Mouse (Mus musculus) MEL (cell line): Measurements from ENCODE around the gene Thg1l. TPM values are rescaled to one million over a fixed set of nuclear protein-coding genes. Genes with fewer than 3 reads are reported as not detected.
A peak's percentile ranks its signal among the peaks of the same experiment; 100 is the strongest.

Source experiments
- DNase-seq: peaks from one replicate; pipeline ENCODE4 v3.0.0; 2011; ENCODE audit warnings: low read depth, low spot score
- H3K27ac ChIP-seq: 2 replicates; pipeline ENCODE4 v1.5.1; 2012; ENCODE audit warnings: low read depth, mild to moderate bottlenecking, control low read depth, low read length, moderate library complexity; ENCODE audit not compliant: control insufficient read depth
- H3K27me3 ChIP-seq, 2 experiments: fragments of 150-350 bp in 1 of 2; sonication (generic) in 1 of 2; 2 replicates each; pipeline ENCODE4 v1.6.1; 2012; ENCODE audit warnings: low read length in 2 of 2, mild to moderate bottlenecking in 2 of 2, improper control_type of control experiment in 1 of 2, moderate library complexity in 1 of 2; ENCODE audit not compliant: insufficient read depth in 2 of 2, control insufficient read depth in 1 of 2
- H3K36me3 ChIP-seq, 2 experiments: 2 replicates each; pipeline ENCODE4 v1.6.1; 2012 to 2014; ENCODE audit warnings: low read length in 2 of 2, improper control_type of control experiment in 1 of 2, inconsistent platforms in 1 of 2, mild to moderate bottlenecking in 1 of 2; ENCODE audit not compliant: insufficient read depth in 2 of 2, control insufficient read depth in 1 of 2
- H3K4me1 ChIP-seq, 2 experiments: fragments of 150-350 bp in 1 of 2; sonication (generic) in 1 of 2; 2 replicates each; pipeline ENCODE4 v1.6.1; 2012; ENCODE audit warnings: low read length in 2 of 2, improper control_type of control experiment in 1 of 2, mild to moderate bottlenecking in 1 of 2; ENCODE audit not compliant: insufficient read depth in 2 of 2, control insufficient read depth in 1 of 2
- H3K4me3 ChIP-seq, 2 experiments: fragments of 150-350 bp in 1 of 2; sonication (generic) in 1 of 2; 2 replicates each; pipeline ENCODE4 v1.5.1; 2012; ENCODE audit warnings: low read depth in 2 of 2, low read length in 2 of 2, mild to moderate bottlenecking in 2 of 2, moderate library complexity in 2 of 2, control low read depth in 1 of 2, improper control_type of control experiment in 1 of 2; ENCODE audit not compliant: control insufficient read depth in 1 of 2, insufficient read depth in 1 of 2
- H3K79me2 ChIP-seq: 2 replicates; pipeline ENCODE4 v1.6.1; 2012; ENCODE audit warnings: mild to moderate bottlenecking, low read length, moderate library complexity; ENCODE audit not compliant: control insufficient read depth, poor library complexity, insufficient read depth
- H3K9ac ChIP-seq: 2 replicates; pipeline ENCODE4 v1.6.1; 2012; ENCODE audit warnings: low read depth, mild to moderate bottlenecking, control low read depth, low read length, moderate library complexity; ENCODE audit not compliant: control insufficient read depth, poor library complexity, severe bottlenecking
- H3K9me3 ChIP-seq: fragments of 150-350 bp; sonication (generic); replicated peaks from 2 replicates; pipeline ENCODE4 v1.6.1; 2012; ENCODE audit warnings: mild to moderate bottlenecking, low read length, improper control_type of control experiment, moderate library complexity; ENCODE audit not compliant: insufficient read depth
- CHD1 ChIP-seq: IDR thresholded peaks from 2 replicates; pipeline ENCODE4 v1.6.1; 2012; ENCODE audit warnings: low read depth, mild to moderate bottlenecking, inconsistent platforms, low read length, improper control_type of control experiment
- CTCF ChIP-seq, 3 experiments: IDR thresholded peaks in 2 of 3; conservative IDR thresholded peaks in 1 of 3; 2 replicates each; pipeline ENCODE4 v1.5.1; 2011 to 2012; ENCODE audit warnings: low read length in 3 of 3, low read depth in 2 of 3, mild to moderate bottlenecking in 2 of 3, improper control_type of control experiment in 1 of 3, inconsistent platforms in 1 of 3, mixed read lengths in 1 of 3, moderate library complexity in 1 of 3; ENCODE audit not compliant: control insufficient read depth in 1 of 3, insufficient read depth in 1 of 3, poor library complexity in 1 of 3, severe bottlenecking in 1 of 3
- E2F4 ChIP-seq: IDR thresholded peaks from 2 replicates; pipeline ENCODE4 v1.6.1; 2011; ENCODE audit warnings: low read depth, low read length, improper control_type of control experiment, borderline replicate concordance
- ELF1 ChIP-seq: IDR thresholded peaks from 2 replicates; pipeline ENCODE4 v1.6.1; 2014; ENCODE audit warnings: low read depth, mild to moderate bottlenecking, inconsistent platforms, low read length, improper control_type of control experiment, moderate library complexity
- EP300 ChIP-seq, 2 experiments: IDR thresholded peaks; 2 replicates each; pipeline ENCODE4 v1.6.1; 2011; ENCODE audit warnings: improper control_type of control experiment in 2 of 2, low read length in 2 of 2, low read depth in 1 of 2, mild to moderate bottlenecking in 1 of 2
- ETS1 ChIP-seq: IDR thresholded peaks from 2 replicates; pipeline ENCODE4 v1.6.1; 2012; ENCODE audit warnings: low read depth, mild to moderate bottlenecking, inconsistent platforms, low read length, improper control_type of control experiment, moderate library complexity
- GATA1 ChIP-seq: IDR thresholded peaks from 2 replicates; pipeline ENCODE4 v1.6.1; 2011; ENCODE audit warnings: low read depth, low read length, improper control_type of control experiment
- HCFC1 ChIP-seq: IDR thresholded peaks from 2 replicates; pipeline ENCODE4 v1.6.1; 2012; ENCODE audit warnings: low read depth, mild to moderate bottlenecking, inconsistent platforms, low read length, improper control_type of control experiment, moderate library complexity
- JUND ChIP-seq: IDR thresholded peaks from 2 replicates; pipeline ENCODE4 v1.6.1; 2011; ENCODE audit warnings: low read depth, mild to moderate bottlenecking, improper control_type of control experiment, low read length
- MAFK ChIP-seq: IDR thresholded peaks from 2 replicates; pipeline ENCODE4 v1.6.1; 2011; ENCODE audit warnings: low read depth, mild to moderate bottlenecking, low read length, improper control_type of control experiment, borderline replicate concordance
- MAX ChIP-seq: IDR thresholded peaks from 2 replicates; pipeline ENCODE4 v1.6.1; 2011; ENCODE audit warnings: low read length, improper control_type of control experiment
- MAZ ChIP-seq: IDR thresholded peaks from 2 replicates; pipeline ENCODE4 v1.6.1; 2012; ENCODE audit warnings: low read depth, mild to moderate bottlenecking, inconsistent platforms, low read length, improper control_type of control experiment
- MEF2A ChIP-seq: IDR thresholded peaks from 2 replicates; pipeline ENCODE4 v1.6.1; 2014; ENCODE audit warnings: low read depth, mild to moderate bottlenecking, inconsistent platforms, low read length, improper control_type of control experiment; ENCODE audit not compliant: poor library complexity, insufficient replicate concordance, severe bottlenecking; ENCODE audit errors: extremely low read depth
- MYB ChIP-seq: IDR thresholded peaks from 2 replicates; pipeline ENCODE4 v1.6.1; 2011; ENCODE audit warnings: mild to moderate bottlenecking, low read depth, low read length, improper control_type of control experiment
- POLR2A ChIP-seq, 2 experiments: IDR thresholded peaks; 2 replicates each; pipeline ENCODE4 v1.6.1; 2011 to 2012; ENCODE audit warnings: low read length in 2 of 2, mild to moderate bottlenecking in 2 of 2, control low read depth in 1 of 2, improper control_type of control experiment in 1 of 2, low read depth in 1 of 2, moderate library complexity in 1 of 2; ENCODE audit not compliant: control insufficient read depth in 1 of 2, insufficient read depth in 1 of 2, poor library complexity in 1 of 2
- POLR2AphosphoS2 ChIP-seq: IDR thresholded peaks from 2 replicates; pipeline ENCODE4 v1.6.1; 2011; ENCODE audit warnings: low read length, improper control_type of control experiment
- POLR2AphosphoS5 ChIP-seq: IDR thresholded peaks from 2 replicates; pipeline ENCODE4 v1.6.1; 2012; ENCODE audit warnings: low read depth, borderline replicate concordance, mild to moderate bottlenecking, inconsistent platforms, low read length, moderate library complexity, mixed read lengths
- RAD21 ChIP-seq: IDR thresholded peaks from 2 replicates; pipeline ENCODE4 v1.6.1; 2011; ENCODE audit warnings: mild to moderate bottlenecking, low read depth, low read length, improper control_type of control experiment
- RCOR1 ChIP-seq: IDR thresholded peaks from 2 replicates; pipeline ENCODE4 v1.6.1; 2012; ENCODE audit warnings: low read depth, mild to moderate bottlenecking, inconsistent platforms, low read length, improper control_type of control experiment
- SIN3A ChIP-seq: IDR thresholded peaks from 2 replicates; pipeline ENCODE4 v1.6.1; 2012; ENCODE audit warnings: low read length, improper control_type of control experiment, inconsistent platforms
- SMC3 ChIP-seq: IDR thresholded peaks from 2 replicates; pipeline ENCODE4 v1.6.1; 2011; ENCODE audit warnings: low read depth, low read length, improper control_type of control experiment
- TBP ChIP-seq: IDR thresholded peaks from 2 replicates; pipeline ENCODE4 v1.8.0; 2011; ENCODE audit warnings: low read depth, low read length, improper control_type of control experiment
- TCF12 ChIP-seq: IDR thresholded peaks from 2 replicates; pipeline ENCODE4 v1.6.1; 2014; ENCODE audit warnings: low read depth, mild to moderate bottlenecking, inconsistent platforms, low read length, improper control_type of control experiment, moderate library complexity
- UBTF ChIP-seq: IDR thresholded peaks from 2 replicates; pipeline ENCODE4 v1.6.1; 2012; ENCODE audit warnings: low read depth, mild to moderate bottlenecking, inconsistent platforms, low read length, improper control_type of control experiment, moderate library complexity, borderline replicate concordance; ENCODE audit not compliant: insufficient read depth
- USF2 ChIP-seq, 2 experiments: IDR thresholded peaks; 2 replicates each; pipeline ENCODE4 v1.6.1; 2011 to 2012; ENCODE audit warnings: improper control_type of control experiment in 2 of 2, low read length in 2 of 2, borderline replicate concordance in 1 of 2, inconsistent platforms in 1 of 2, low read depth in 1 of 2, mild to moderate bottlenecking in 1 of 2; ENCODE audit not compliant: insufficient read depth in 1 of 2
- ZC3H11A ChIP-seq: IDR thresholded peaks from 2 replicates; pipeline ENCODE4 v1.6.1; 2012; ENCODE audit warnings: low read depth, mild to moderate bottlenecking, inconsistent platforms, low read length, improper control_type of control experiment
- ZKSCAN1 ChIP-seq: IDR thresholded peaks from 2 replicates; pipeline ENCODE4 v1.6.1; 2012; ENCODE audit warnings: low read depth, mild to moderate bottlenecking, inconsistent platforms, low read length, improper control_type of control experiment, moderate library complexity
- ZNF384 ChIP-seq: IDR thresholded peaks from 2 replicates; pipeline ENCODE4 v1.6.1; 2012; ENCODE audit warnings: low read depth, mild to moderate bottlenecking, inconsistent platforms, low read length, improper control_type of control experiment
- polyA plus RNA-seq, 2 experiments: library from polyadenylated mRNA; stranded (reverse) in 1 of 2; unstranded in 1 of 2; fragments of >175 nt in 1 of 2; fragments of >200 nt in 1 of 2; gene quantifications; 2 replicates each; pipeline versions ENCODE4 v1.2.1 to v1.2.4; 2012; ENCODE audit warnings: low replicate concordance in 2 of 2, low read depth in 1 of 2; ENCODE audit not compliant: insufficient read length in 2 of 2, insufficient read depth in 1 of 2, missing spikeins in 1 of 2
- total RNA-seq: library from RNA; depleted of rRNA; stranded (reverse); fragments of 300-350 nt; gene quantifications from 2 replicates; pipeline ENCODE4 v1.2.3, GENCODE M21; 2012

Gene Thg1l
- total and polyA plus RNA-seq, 3 experiments: 65.8 to 569 (median 77.5) TPM

DNA sequence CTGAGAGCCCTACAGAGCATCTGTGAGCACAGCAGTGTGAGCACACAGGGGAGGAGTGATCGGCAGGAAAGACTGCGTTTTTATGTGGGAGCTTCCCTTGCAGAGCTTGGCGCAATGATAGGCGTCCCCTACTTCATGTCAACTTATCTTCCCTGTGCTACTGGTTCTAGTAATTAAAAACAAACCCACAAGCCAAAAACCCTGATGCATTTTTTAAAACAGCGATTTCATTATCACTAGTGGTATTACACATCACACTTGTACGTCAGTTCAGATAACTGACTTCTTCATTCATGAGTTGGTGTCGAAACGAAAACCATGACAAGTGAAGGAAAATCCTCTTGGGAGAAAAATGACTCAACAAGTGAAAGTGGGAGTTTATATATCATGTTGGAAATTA lies 16.4 kb downstream of the Thg1l start (continued):
- TF ChIP-seq HCFC1: no peak
- no peak for TF ChIP-seq CHD1
- TF ChIP-seq MEF2A: no peak
- TF ChIP-seq TCF12: peak; percentile 71
- peak; percentile 90 for TF ChIP-seq GATA1
- no peak; the same call in 1 of the 2 replicates for TF ChIP-seq MAFK
- TF ChIP-seq ZC3H11A: no peak
- no peak for TF ChIP-seq MAZ
- TF ChIP-seq ETS1: peak; percentile 88
- peak; percentile 80 for TF ChIP-seq RCOR1
- no peak for TF ChIP-seq POLR2AphosphoS2
- no peak for TF ChIP-seq POLR2A (IDR thresholded peaks at IDR 0.05; ENCODE audit: control insufficient read depth in 1 of 2, insufficient read depth in 1 of 2, low read depth in 1 of 2, low read length in 2 of 2, poor library complexity in 1 of 2)
- TF ChIP-seq SIN3A: peak; percentile 88
- TF ChIP-seq TBP: 0 out of 2 replicates have a peak, but pooled peaks have one; percentile 27
- peak; percentile 20; the same call in 1 of the 2 replicates for TF ChIP-seq ZNF384
- TF ChIP-seq POLR2AphosphoS5: no peak
- TF ChIP-seq EP300 (IDR thresholded peaks at IDR 0.05; ENCODE audit: low read depth in 1 of 2, low read length in 2 of 2): peak; percentile 77 to 78
- TF ChIP-seq USF2 (IDR thresholded peaks at IDR 0.05; ENCODE audit: borderline replicate concordance in 1 of 2, insufficient read depth in 1 of 2, low read depth in 1 of 2, low read length in 2 of 2): no peak
- TF ChIP-seq SMC3: 0 out of 2 replicates have a peak, but pooled peaks have one; percentile 0
- TF ChIP-seq MAX: peak; percentile 55; the same call in 1 of the 2 replicates

DNA sequence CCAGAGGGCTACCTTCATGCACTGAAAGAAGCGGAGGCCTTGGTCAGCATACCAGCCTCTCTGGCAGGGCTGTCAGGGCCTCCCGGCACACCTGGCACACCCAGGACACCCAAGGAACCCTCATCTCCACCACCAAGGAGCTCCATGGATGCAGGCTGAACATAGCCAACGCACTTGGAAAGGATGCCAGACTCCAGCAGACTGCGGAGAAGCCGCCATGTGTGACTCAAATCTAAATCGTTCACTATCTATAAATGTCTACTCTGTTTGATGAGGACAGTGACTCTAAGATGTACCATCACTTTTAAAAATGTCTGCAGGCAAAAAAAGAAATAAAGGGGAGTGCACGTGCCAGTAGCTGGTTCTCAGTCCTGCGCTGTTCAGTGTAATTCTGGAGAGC lies 17.8 kb downstream of the Thg1l start:
- no peak overlapping the region for H3K27ac ChIP-seq
- TF ChIP-seq GATA1 (no peak), POLR2A (IDR thresholded peaks at IDR 0.05; ENCODE audit: control insufficient read depth in 1 of 2, insufficient read depth in 1 of 2, low read depth in 1 of 2, low read length in 2 of 2, poor library complexity in 1 of 2) (no peak), ELF1 (no peak), TCF12 (no peak), CHD1 (no peak), E2F4 (no peak), RAD21 (no peak), POLR2AphosphoS2 (no peak), ZKSCAN1 (no peak), JUND (no peak), POLR2AphosphoS5 (no peak), UBTF (no peak), MYB (no peak), SMC3 (no peak), CTCF (IDR thresholded peaks at IDR 0.05 in 2 of 3, conservative IDR thresholded peaks at IDR 0.05 in 1 of 3; ENCODE audit: control insufficient read depth in 1 of 3, insufficient read depth in 1 of 3, low read depth in 2 of 3, low read length in 3 of 3, poor library complexity in 1 of 3, severe bottlenecking in 1 of 3) (no peak)
- H3K4me1 ChIP-seq: peaks cover 11% of the 10 kb centered on the region in 2 experiments
- H3K79me2 ChIP-seq: peaks cover 13% of the 10 kb centered on the region
- H3K9me3 ChIP-seq: no peaks in the 10 kb centered on the region
- no peak overlapping the region for H3K4me3 ChIP-seq
- peaks cover 14 to 19% of the 10 kb centered on the region in 2 experiments for H3K36me3 ChIP-seq
- DNase-seq: no peak
- no peaks in the 10 kb centered on the region for H3K27me3 ChIP-seq
- H3K9ac ChIP-seq: no peak overlapping the region
